Mouse (Mus musculus): ENCODE results near the gene Tulp1. TPM values are rescaled to one million over a fixed set of nuclear protein-coding genes. Genes with fewer than 3 reads are reported as not detected.

Gene Tulp1
- polyA plus RNA-seq, 1 experiment from 2014 or later: 3.4 TPM

GRCm38 (mm10) chr17:28394994-28395393 is 30.0 kb upstream of the Tulp1 start:
- Histone ChIP-seq H3K27ac (replicated peaks; ENCODE audit: low read depth, low read length) (no peak overlapping the region), H3K4me2 (ENCODE audit: low read depth, severe bottlenecking) (no peak overlapping the region), H3K27me3 (ENCODE audit: control insufficient read depth, insufficient read depth, low read length) (no peaks in the 10 kb centered on the region), H3K9me3 (ENCODE audit: control insufficient read depth, low read length) (no peaks in the 10 kb centered on the region), H3K9ac (ENCODE audit: low read length) (no peak overlapping the region), H3K4me3 (ENCODE audit: low read depth, low read length) (no peak overlapping the region), H3K36me3 (ENCODE audit: control insufficient read depth, insufficient read depth, low read length) (peaks cover 4% of the 10 kb centered on the region; the same call in 1 of the 2 replicates), H3K4me1 (ENCODE audit: control insufficient read depth, insufficient read depth, low read length) (peaks cover 8% of the 10 kb centered on the region)
- WGBS: 77% methylated on average over 7 of the region's 7 CpGs
- DNase-seq (ENCODE audit: low spot score): no peak
- ATAC-seq (ENCODE audit: insufficient number of reproducible peaks, low FRiP score, low TSS enrichment, low read depth): no peak

GRCm38 (mm10) chr17:28394051-28394765 is 29.2 kb upstream of the Tulp1 start:
- WGBS: 72% methylated on average over 15 of the region's 15 CpGs

DNA sequence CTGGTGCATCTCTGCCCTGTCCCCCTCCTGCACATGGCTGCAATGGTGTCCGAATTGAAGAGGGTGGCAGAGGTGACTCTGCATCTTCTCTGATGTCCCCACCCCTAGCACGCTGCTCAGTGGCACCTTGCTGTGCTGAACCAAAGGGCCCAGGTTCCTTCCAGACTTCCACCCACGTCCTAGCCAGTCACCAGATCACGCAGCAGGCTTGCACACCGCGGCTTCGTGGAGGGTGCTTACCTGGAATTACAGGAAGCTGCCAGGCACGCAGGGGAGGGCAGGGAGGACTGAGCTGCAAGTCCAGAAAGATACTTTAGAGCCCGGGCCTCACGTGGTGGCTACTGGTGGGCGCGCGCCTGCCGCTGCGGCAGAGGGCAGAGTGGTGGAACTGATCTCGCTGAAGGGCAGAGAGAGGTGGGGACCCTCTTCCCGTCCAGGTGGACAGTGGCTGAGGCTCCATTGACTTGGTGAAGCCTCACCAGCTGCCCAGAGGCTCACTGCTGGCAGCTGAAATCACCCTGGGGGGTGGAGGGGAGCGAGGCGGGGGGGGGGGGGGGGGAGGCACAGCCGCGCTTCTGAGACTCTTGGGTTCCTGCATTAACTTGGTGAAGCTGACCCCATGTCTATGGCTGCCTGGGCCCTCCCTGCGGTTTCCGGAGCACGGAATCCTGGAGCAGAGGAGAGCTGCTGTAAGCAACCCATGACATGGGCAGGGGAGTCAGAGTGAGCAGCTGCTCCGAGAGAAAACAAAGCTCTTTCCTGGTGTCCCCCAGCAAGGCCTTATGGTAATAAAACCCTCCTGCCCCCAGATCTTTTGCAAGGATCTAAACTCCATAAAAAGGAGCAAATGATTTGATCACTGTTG is 26.8 kb upstream of the Tulp1 start:
- peak; percentile 45 for DNase-seq (ENCODE audit: low spot score)
- no peak overlapping the region for H3K4me3 ChIP-seq (ENCODE audit: low read depth, low read length)
- H3K9ac ChIP-seq (ENCODE audit: low read length): no peak overlapping the region
- peaks cover 8% of the 10 kb centered on the region for H3K4me1 ChIP-seq (ENCODE audit: control insufficient read depth, insufficient read depth, low read length)
- H3K27me3 ChIP-seq (ENCODE audit: control insufficient read depth, insufficient read depth, low read length): no peaks in the 10 kb centered on the region; the same call in 1 of the 2 replicates
- peak overlapping the region; percentile 28; the same call in 1 of the 2 replicates for H3K4me2 ChIP-seq (ENCODE audit: low read depth, severe bottlenecking)
- H3K27ac ChIP-seq (replicated peaks; ENCODE audit: low read depth, low read length): 0 out of 2 replicates have a peak overlapping the region, but pooled peaks have one; percentile 12
- no peaks in the 10 kb centered on the region for H3K9me3 ChIP-seq (ENCODE audit: control insufficient read depth, low read length)
- WGBS: 4% methylated on average over 23 of the region's 25 CpGs
- no peak for ATAC-seq (ENCODE audit: insufficient number of reproducible peaks, low FRiP score, low TSS enrichment, low read depth)
- H3K36me3 ChIP-seq (ENCODE audit: control insufficient read depth, insufficient read depth, low read length): no peaks in the 10 kb centered on the region

More at GRCm38 (mm10) chr17:28394051-28394765, 29.2 kb upstream of the Tulp1 start:
- peaks cover 8% of the 10 kb centered on the region for H3K4me1 ChIP-seq (ENCODE audit: control insufficient read depth, insufficient read depth, low read length)
- no peaks in the 10 kb centered on the region for H3K9me3 ChIP-seq (ENCODE audit: control insufficient read depth, low read length)
- no peak overlapping the region for H3K27ac ChIP-seq (replicated peaks; ENCODE audit: low read depth, low read length)
- no peak overlapping the region for H3K4me2 ChIP-seq (ENCODE audit: low read depth, severe bottlenecking)
- H3K4me3 ChIP-seq (ENCODE audit: low read depth, low read length): no peak overlapping the region
- no peak overlapping the region; the same call in 1 of the 2 replicates for H3K9ac ChIP-seq (ENCODE audit: low read length)
- ATAC-seq (ENCODE audit: insufficient number of reproducible peaks, low FRiP score, low TSS enrichment, low read depth) (no peak), DNase-seq (ENCODE audit: low spot score) (no peak)
- peaks cover 4% of the 10 kb centered on the region; the same call in 1 of the 2 replicates for H3K36me3 ChIP-seq (ENCODE audit: control insufficient read depth, insufficient read depth, low read length)
- H3K27me3 ChIP-seq (ENCODE audit: control insufficient read depth, insufficient read depth, low read length): no peaks in the 10 kb centered on the region

DNA sequence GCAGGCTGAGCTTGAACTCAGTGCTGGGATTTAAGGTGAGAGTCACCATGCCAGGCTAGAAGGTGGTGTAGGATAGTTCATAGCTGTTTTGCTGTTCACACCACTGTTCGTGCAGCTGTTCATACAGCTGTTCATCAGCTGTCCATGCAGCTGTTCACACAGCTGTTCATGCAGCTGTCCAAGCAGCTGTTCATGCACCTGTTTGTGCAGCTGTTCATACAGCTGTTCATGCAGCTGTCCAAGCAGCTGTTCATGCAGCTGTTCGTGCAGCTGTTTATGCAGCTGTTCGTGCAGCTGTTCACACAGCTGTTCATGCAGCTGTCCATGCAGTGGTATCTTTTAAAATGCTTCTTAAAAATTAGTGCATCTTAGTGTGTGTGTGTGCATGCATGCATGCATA is 23.5 kb upstream of the Tulp1 start:
- Histone ChIP-seq H3K27ac (replicated peaks; ENCODE audit: low read depth, low read length) (no peak overlapping the region), H3K4me2 (ENCODE audit: low read depth, severe bottlenecking) (no peak overlapping the region), H3K36me3 (ENCODE audit: control insufficient read depth, insufficient read depth, low read length) (no peaks in the 10 kb centered on the region), H3K9ac (ENCODE audit: low read length) (no peak overlapping the region), H3K9me3 (ENCODE audit: control insufficient read depth, low read length) (no peaks in the 10 kb centered on the region), H3K27me3 (ENCODE audit: control insufficient read depth, insufficient read depth, low read length) (peaks cover 6% of the 10 kb centered on the region), H3K4me3 (ENCODE audit: low read depth, low read length) (no peak overlapping the region), H3K4me1 (ENCODE audit: control insufficient read depth, insufficient read depth, low read length) (peaks cover 13% of the 10 kb centered on the region)
- DNase-seq (ENCODE audit: low spot score) (no peak), ATAC-seq (ENCODE audit: insufficient number of reproducible peaks, low FRiP score, low TSS enrichment, low read depth) (no peak)
- WGBS: 90% methylated on average over 3 of the region's 3 CpGs

- H3K27ac ChIP-seq (replicated peaks; ENCODE audit: low read depth, low read length): no peak overlapping the region
- H3K4me3 ChIP-seq (ENCODE audit: low read depth, low read length): no peak overlapping the region
- peak overlapping the region; percentile 24 for H3K4me2 ChIP-seq (ENCODE audit: low read depth, severe bottlenecking)
- H3K9ac ChIP-seq (ENCODE audit: low read length): no peak overlapping the region
- no peak for ATAC-seq (ENCODE audit: insufficient number of reproducible peaks, low FRiP score, low TSS enrichment, low read depth)
- H3K27me3 ChIP-seq (ENCODE audit: control insufficient read depth, insufficient read depth, low read length): peaks cover 6% of the 10 kb centered on the region
- H3K4me1 ChIP-seq (ENCODE audit: control insufficient read depth, insufficient read depth, low read length): 0 out of 2 replicates have a peak, but pooled peaks cover 5% of the 10 kb centered on the region
- WGBS: 3% methylated on average over 23 of the region's 23 CpGs
- no peaks in the 10 kb centered on the region for H3K36me3 ChIP-seq (ENCODE audit: control insufficient read depth, insufficient read depth, low read length)
- peak; percentile 94 for DNase-seq (ENCODE audit: low spot score)
- no peaks in the 10 kb centered on the region for H3K9me3 ChIP-seq (ENCODE audit: control insufficient read depth, low read length)
Observed at GRCm38 (mm10) chr17:28386150-28386905, 21.3 kb upstream of the Tulp1 start.

DNA sequence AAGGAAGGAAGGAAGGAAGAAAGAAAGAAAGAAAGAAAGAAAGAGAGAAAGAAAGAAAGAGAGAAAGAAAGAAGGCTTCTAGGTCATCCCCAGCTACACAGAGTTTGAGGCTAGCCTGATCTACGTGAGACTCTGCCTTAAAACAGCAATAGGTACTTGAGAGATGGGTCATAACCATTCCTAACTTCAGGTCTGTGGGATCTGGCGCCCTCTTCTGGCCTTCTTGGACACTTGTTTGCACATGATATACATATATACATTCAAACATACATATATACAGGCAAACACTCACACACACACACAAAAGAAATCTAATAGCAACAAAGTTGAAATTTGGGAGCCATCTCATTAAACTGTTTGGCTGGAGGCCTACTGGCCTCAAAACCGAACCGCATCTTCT is 19.3 kb upstream of the Tulp1 start:
- no peak overlapping the region for H3K27ac ChIP-seq (replicated peaks; ENCODE audit: low read depth, low read length)
- ATAC-seq (ENCODE audit: insufficient number of reproducible peaks, low FRiP score, low TSS enrichment, low read depth) (no peak), DNase-seq (ENCODE audit: low spot score) (no peak)
- no peaks in the 10 kb centered on the region for H3K36me3 ChIP-seq (ENCODE audit: control insufficient read depth, insufficient read depth, low read length)
- no peaks in the 10 kb centered on the region for H3K9me3 ChIP-seq (ENCODE audit: control insufficient read depth, low read length)
- peaks cover 6% of the 10 kb centered on the region for H3K27me3 ChIP-seq (ENCODE audit: control insufficient read depth, insufficient read depth, low read length)
- no peak overlapping the region for H3K4me2 ChIP-seq (ENCODE audit: low read depth, severe bottlenecking)
- H3K9ac ChIP-seq (ENCODE audit: low read length): no peak overlapping the region
- WGBS: 74% methylated on average over 4 of the region's 4 CpGs
- H3K4me3 ChIP-seq (ENCODE audit: low read depth, low read length): no peak overlapping the region
- 0 out of 2 replicates have a peak, but pooled peaks cover 5% of the 10 kb centered on the region for H3K4me1 ChIP-seq (ENCODE audit: control insufficient read depth, insufficient read depth, low read length)

- DNase-seq (ENCODE audit: low spot score) (no peak), ATAC-seq (ENCODE audit: insufficient number of reproducible peaks, low FRiP score, low TSS enrichment, low read depth) (no peak)
- no peaks in the 10 kb centered on the region for H3K36me3 ChIP-seq (ENCODE audit: control insufficient read depth, insufficient read depth, low read length)
- WGBS: 3% methylated on average over 6 of the region's 6 CpGs
- H3K4me3 ChIP-seq (ENCODE audit: low read depth, low read length): no peak overlapping the region
- H3K9me3 ChIP-seq (ENCODE audit: control insufficient read depth, low read length): no peaks in the 10 kb centered on the region
- H3K27me3 ChIP-seq (ENCODE audit: control insufficient read depth, insufficient read depth, low read length): peaks cover 5% of the 10 kb centered on the region
- no peak overlapping the region for H3K9ac ChIP-seq (ENCODE audit: low read length)
- no peak overlapping the region for H3K4me2 ChIP-seq (ENCODE audit: low read depth, severe bottlenecking)
- H3K4me1 ChIP-seq (ENCODE audit: control insufficient read depth, insufficient read depth, low read length): 0 out of 2 replicates have a peak, but pooled peaks cover 2% of the 10 kb centered on the region
- H3K27ac ChIP-seq (replicated peaks; ENCODE audit: low read depth, low read length): no peak overlapping the region
Observed at GRCm38 (mm10) chr17:28380255-28380654, 15.2 kb upstream of the Tulp1 start.

- DNase-seq (ENCODE audit: low spot score) (no peak), ATAC-seq (ENCODE audit: insufficient number of reproducible peaks, low FRiP score, low TSS enrichment, low read depth) (no peak)
- 9% methylated on average over 17 of the region's 17 CpGs for WGBS
- no peak overlapping the region for H3K4me3 ChIP-seq (ENCODE audit: low read depth, low read length)
- peaks cover 12% of the 10 kb centered on the region for H3K27me3 ChIP-seq (ENCODE audit: control insufficient read depth, insufficient read depth, low read length)
- H3K9ac ChIP-seq (ENCODE audit: low read length): no peak overlapping the region
- no peak overlapping the region for H3K27ac ChIP-seq (replicated peaks; ENCODE audit: low read depth, low read length)
- no peaks in the 10 kb centered on the region for H3K9me3 ChIP-seq (ENCODE audit: control insufficient read depth, low read length)
- no peak overlapping the region for H3K4me2 ChIP-seq (ENCODE audit: low read depth, severe bottlenecking)
- H3K36me3 ChIP-seq (ENCODE audit: control insufficient read depth, insufficient read depth, low read length): no peaks in the 10 kb centered on the region
- H3K4me1 ChIP-seq (ENCODE audit: control insufficient read depth, insufficient read depth, low read length): 0 out of 2 replicates have a peak, but pooled peaks cover 2% of the 10 kb centered on the region
Observed at GRCm38 (mm10) chr17:28375592-28376061, 10.6 kb upstream of the Tulp1 start.
